Mouse (Mus musculus) embryo, embryonic 10.5 days (tissue): Measurements from ENCODE around the gene Pdgfb.

ENCODE experiments used
- DNase-seq: peaks from one replicate; pipeline ENCODE4 v3.0.0-alpha.2; 2015; ENCODE audit warnings: low spot score

Pdgfb gene

DNA sequence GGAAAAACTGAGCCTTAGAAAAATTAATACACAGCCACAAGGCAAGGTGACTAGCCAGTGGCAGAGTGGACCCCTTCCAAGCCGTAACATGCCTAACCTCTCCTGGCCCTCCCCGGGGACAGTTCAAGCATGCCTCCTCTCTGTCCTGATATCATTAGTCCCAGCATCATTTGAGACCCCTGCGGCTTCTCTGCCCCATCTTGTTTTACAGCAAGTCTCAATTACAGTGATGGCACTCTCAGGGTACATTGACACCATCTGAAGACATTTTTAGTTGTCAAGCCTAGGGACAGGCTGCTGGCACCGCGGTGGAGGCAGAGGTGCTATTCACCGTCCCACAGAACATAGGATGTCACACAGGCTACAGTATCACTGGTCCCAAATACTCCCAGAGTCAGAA, 6.3 kb downstream of the Pdgfb start:
- DNase-seq: no peak

GRCm38 (mm10) chr15:80006156-80006555, 8.6 kb downstream of the Pdgfb start:
- DNase-seq: no peak

DNA sequence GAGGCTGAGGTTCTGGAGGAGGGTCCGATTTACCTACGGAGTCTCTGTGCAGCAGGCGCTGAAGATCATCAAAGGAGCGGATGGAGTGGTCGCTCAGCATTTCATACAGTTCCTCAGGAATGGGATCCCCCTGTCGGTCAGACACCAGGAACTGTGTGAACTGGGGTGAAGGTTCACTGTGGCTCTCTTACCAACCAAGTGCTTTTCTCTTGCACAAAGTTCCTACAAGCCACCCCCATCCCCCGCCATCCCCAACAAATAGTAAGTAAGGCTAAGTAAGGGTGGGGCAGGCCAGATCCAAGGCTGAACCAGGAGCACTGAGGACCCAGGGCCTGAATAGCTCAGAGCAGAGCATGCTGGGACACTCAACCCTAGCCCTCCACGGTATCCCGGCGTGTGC, 9.3 kb downstream of the Pdgfb start:
- no peak for DNase-seq

- no peak for DNase-seq
Measured at GRCm38 (mm10) chr15:80004644-80005340, 10.0 kb downstream of the Pdgfb start.

GRCm38 (mm10) chr15:80003581-80003980, 11.2 kb downstream of the Pdgfb start:
- no peak for DNase-seq

DNA sequence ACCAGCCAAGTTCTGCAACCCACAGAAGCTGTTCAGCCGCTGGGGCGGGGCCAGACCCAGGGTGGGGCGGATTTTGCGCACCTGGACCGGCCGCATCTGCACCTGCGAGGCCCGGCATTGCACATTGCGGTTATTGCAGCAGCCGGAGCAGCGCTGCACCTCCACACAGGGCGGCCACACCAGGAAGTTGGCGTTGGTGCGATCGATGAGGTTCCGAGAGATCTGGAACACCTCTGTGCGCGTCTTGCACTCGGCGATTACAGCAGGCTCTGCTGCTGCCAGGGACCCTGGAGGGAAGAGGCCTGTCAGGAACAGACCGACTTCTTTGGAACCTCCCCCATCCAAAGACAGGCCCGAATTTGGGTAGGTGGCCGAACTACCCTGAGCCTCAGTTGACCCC, 13.2 kb downstream of the Pdgfb start:
- no peak for DNase-seq

GRCm38 (mm10) chr15:80000694-80001093, 14.1 kb downstream of the Pdgfb start:
- no peak for DNase-seq

- no peak for DNase-seq
Measured at GRCm38 (mm10) chr15:79997988-79998387, 16.8 kb downstream of the Pdgfb start.

DNA sequence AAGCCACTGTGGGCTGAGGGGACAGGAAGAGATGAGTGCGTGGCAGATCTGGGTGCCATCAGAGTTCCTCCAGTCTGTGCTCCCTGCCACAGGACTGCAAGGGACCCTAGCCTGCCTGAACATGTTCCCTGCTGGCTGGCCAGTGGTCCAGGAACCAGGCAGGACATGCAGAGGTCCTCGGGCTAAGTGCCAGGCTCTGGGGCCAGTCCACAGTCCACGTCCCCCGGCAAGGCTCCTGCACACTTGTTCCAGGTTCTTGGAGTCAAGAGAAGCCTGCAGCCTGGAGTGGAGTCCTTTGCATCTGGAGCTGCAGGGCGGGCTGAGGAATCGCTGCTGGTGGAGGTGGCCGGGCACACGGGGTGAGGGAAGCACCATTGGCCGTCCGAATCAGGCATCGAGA, 18.0 kb downstream of the Pdgfb start:
- no peak for DNase-seq

GRCm38 (mm10) chr15:79995552-79995951, 19.2 kb downstream of the Pdgfb start:
- DNase-seq: no peak

- no peak for DNase-seq
Measured at GRCm38 (mm10) chr15:79994566-79994965, 20.2 kb downstream of the Pdgfb start.

- no peak for DNase-seq
Measured at GRCm38 (mm10) chr15:79986182-79986581, 28.6 kb downstream of the Pdgfb start.

- no peak for DNase-seq
Measured at GRCm38 (mm10) chr15:79985471-79985870, 29.3 kb downstream of the Pdgfb start.

DNA sequence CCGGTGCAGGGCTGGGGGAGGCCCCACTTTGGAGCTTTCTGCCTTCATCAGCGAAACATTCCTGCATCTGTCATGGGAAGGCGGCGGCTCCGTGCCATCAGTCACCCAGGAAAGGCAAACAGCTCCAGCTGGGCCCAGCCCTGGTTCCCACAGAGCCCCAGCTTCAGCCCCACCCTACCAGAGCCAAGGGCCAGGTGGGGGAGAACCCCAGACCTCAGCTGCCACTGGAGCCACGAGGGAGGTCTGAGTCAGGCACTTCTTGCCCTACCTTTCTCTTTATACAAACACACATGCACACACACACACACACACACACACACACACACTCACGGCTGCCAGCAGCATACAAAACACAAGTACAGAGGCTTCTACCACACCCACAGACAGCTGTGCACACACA, 30.6 kb downstream of the Pdgfb start:
- no peak for DNase-seq

DNA sequence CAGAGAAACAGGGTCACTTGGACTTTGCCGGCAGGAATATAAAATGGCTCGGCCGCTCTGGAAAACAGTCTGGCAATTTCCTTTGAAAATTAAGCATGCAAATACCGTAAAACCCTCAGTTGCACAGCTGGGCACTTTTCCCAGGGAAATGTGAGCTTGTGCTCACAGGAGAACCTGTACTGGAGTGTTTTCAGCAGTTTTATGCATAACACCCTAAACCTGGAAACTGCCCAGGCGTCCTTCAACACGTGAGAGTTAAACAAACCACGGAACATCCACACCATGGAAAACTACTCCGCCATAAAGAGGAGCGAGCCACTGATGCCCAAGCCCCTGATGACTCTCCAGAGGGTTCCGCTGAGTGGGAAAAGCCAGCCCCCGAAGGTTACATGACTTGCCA, 34.1 kb downstream of the Pdgfb start:
- no peak for DNase-seq

DNA sequence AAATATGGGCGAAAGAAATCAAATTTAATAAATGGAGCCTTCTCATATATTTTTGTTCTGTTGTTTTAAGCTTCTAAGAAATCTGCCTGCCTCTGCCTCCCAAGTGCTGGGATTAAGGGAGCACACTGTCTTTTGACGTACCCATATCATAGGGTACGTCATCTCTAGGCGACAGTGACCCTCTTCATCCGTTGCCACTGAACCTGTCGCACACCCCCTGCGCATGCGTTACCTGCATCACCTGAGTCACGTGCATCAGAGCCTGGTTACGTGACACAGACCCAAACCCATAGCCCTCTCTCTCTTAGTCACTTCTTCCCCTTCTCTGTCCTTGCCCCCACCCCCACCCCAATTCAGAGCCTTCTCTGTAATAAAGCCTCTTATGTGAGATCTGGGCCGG, 42.6 kb downstream of the Pdgfb start:
- no peak for DNase-seq

- DNase-seq: no peak
Measured at GRCm38 (mm10) chr15:79970940-79971339, 43.8 kb downstream of the Pdgfb start, which contains the start of gene Cbx7. Gene Cbx7, minus strand, starts transcription at chr15:79971119.

GRCm38 (mm10) chr15:79970491-79970890, 44.3 kb downstream of the Pdgfb start:
- no peak for DNase-seq

GRCm38 (mm10) chr15:79967346-79967745, 47.4 kb downstream of the Pdgfb start:
- DNase-seq: no peak

DNA sequence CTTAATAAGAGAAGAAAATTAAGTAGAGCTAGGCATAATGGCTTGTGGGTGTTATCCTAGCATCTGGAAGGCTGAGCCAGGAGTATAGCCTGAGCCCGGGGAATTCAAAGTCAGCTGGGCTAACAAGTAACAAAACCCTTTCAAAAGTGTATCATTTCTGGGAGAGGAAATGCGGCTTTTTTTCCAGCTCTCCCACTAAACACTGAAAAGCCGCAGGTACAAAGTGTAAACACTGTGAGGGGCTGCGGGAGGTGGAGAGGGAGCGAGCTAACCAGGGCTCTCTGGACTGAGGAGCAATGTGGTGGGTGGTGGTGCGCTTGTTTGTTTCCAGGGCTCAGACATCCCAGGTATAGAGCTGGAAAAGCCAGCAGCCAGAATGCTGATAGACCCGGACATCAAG, 50.4 kb downstream of the Pdgfb start:
- no peak for DNase-seq

GRCm38 (mm10) chr15:79962661-79963060, 52.1 kb downstream of the Pdgfb start:
- DNase-seq: no peak

DNA sequence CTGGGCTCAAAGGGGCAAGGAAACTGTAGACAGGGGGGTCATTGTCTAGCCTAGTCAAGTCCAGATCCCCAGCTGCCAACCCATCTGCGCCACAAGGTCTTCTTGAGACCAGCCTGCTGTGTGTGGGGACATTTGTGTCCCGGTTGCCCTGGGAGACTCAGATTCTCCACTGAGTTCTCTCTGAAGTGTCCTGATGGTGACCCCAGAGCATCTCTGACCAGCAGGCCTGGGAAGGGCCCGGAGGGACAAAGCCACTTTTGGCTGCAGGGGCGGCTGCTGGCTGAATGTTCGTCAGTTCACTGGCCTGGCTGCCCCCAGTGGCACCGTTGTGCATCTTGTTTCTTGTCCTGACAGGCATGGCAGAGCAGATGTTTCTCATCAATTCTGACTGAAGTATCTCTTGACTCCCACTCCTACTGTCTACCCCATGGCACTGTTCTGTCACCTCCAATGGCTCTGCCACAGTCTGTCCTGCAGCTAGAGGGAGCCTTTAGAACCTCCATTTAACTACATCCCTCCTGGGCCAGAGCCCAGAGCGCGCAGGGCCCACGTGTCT, 53.3 kb downstream of the Pdgfb start:
- peak; percentile 56 for DNase-seq

DNA sequence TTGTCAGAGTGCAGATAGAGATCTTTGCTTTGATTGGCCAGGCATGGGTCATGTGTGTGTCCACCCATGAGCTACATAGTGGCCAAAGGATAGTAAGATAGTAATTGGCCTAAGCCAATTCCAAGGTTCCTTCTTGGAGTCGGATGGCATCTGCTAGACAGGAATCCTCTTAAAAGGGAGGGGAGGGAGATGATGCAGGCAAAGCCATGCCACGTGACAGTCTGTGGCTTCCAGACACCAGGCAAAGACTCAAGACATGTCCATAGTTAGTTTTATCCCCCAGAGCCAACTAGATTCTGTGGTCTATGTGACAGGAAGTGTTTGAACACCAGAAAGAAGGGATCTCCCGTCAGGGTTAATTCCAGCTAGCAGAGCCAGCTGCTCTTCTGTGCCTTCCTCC, 56.4 kb downstream of the Pdgfb start:
- DNase-seq: no peak

DNA sequence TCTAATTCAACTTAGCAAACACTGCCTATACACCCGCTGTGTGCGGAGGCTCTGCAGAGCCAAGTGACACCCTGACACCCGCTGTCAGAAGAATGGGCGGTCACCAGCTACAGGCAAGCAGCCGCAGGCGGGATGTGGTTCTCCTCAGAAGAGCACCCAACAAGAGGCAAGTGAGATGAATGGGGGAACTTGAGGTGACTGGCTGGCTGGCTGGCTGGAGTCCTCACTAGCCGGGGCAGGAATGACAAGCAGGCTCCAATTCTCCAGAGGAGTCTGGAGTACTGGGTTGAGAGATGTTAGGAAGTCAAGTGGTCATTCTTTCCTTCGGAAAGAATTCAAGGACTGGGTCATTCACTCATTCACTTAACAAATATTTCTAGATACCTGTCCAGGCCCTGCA, 58.2 kb downstream of the Pdgfb start:
- DNase-seq: no peak
